Mouse (Mus musculus) heart, postnatal 25 days (tissue): ENCODE data around the gene Gtf2ird2. TPM values are rescaled to one million over a fixed set of nuclear protein-coding genes. Genes with fewer than 3 reads are reported as not detected.

Source experiments
- DNase-seq: peaks from one replicate; pipeline ENCODE4 v3.0.0; 2022; ENCODE audit warnings: low spot score
- intact Hi-C: fragments of 180-260 bp; cut with DNase I; formaldehyde crosslinking; loops from one replicate; pipeline ENCODE4 v1.15.1; 2025
- total RNA-seq, 2 experiments: library from RNA; stranded (reverse); gene quantifications; 2 replicates each; pipeline ENCODE4 v1.2.3; 2021

Gtf2ird2 gene
- total RNA-seq, 2 experiments from 2014 or later = 4.0 to 5.1 TPM

DNA sequence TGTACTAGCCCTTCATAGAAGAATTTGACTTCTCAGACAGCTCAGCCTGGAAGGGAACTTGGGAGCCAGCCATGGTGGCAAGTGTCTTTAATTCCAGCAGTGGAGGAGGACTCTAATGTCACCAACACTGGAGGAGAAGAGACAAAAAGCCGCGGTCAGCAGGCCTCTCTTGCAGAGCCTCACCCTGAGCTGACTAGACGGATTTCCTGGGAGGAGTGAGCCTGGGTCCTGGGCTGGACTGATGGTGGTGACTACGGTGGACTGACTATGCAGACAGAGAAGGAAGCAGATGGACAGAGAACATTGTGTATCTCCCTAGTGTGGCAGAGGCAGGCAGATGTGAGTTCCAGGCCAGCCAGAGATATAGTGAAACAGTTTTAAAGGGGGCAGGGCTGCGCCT is 47.6 kb downstream of the Gtf2ird2 start:
- intact Hi-C loops = no loop called here
- DNase-seq = peak; percentile 59

DNA sequence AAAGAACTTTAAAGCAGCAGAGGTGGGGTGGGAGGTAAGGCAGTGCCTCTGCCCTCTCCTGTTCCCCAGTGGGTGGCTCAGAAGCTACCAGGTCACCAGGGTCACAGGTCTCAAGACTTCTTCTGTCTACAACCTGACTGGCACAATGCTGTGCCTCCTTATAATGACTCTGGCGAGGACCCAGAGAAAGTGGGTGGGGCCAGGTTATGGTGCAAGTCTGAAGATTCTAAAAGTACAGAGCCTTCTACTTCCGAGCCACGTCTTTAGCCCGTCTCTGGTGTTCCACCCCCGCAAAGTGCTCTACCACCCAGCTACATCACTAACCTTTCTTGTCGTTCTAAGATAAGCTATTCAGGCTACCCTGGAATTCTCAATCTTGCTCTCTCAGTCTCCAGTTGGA is 48.3 kb downstream of the Gtf2ird2 start:
- DNase-seq = no peak
- intact Hi-C loops = no loop called here

DNA sequence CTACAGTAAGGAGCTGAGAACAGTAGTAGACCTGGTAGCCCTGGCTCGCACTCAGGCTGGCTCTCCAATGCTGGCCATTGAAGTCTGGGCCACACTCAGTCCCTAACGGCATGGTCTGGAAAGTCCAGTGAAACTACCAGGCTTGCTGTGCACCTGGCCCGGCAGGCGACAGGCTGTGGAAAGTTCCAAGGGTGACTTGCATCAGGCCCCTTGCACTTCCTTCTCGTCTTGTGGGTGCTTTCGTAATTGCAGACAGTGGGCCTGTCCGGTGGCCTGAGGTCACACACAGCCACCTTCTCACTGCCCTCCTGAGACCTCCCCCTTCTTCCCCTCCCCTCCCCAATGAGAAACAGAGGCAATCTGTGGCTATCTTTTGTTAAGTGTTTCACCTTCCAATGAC is 48.7 kb downstream of the Gtf2ird2 start:
- intact Hi-C loops = no loop called here

DNA sequence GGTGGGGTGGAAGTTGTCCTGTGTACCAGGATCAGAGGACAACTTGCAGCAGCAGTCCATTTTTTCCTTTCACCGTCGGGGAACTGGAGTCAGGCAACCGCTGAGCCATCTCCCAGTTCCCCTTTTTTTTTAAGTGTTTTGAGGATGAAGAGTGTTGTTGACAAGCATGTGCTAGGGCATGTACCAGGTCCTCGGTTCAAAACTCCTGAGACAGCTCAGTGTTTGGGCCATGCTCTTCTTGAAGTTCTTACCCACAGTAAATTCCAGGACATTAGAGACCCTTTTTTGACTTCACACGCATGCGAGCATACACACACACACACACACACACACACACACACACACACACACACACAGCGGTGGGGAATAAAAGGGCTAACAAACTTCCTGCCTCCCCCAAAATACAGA is 49.4 kb downstream of the Gtf2ird2 start:
- intact Hi-C loops = no loop called here
- no peak for DNase-seq

More for the DNA sequence above, 48.7 kb downstream of the Gtf2ird2 start:
- DNase-seq = peak; percentile 35

DNA sequence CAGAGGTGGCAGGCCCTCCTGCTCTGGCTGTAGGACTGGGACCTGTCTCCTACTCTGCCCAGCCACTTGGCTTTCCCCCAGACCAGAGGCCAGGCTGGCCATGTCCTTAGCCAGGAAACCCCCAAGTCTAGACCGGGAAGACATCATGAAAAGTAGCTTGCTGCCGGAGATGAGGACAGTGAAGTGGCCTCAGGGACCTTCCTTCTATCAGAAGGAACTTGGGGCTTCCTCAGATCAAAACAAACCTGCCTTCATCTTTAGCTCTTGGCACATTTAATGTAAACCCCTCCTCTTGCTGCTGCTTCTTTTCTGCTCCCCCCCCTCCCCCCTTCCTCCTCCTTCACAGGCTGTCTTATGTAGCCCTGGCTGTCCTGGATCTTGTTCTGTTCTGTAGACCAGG is 50.4 kb downstream of the Gtf2ird2 start:
- no peak for DNase-seq
- intact Hi-C loops = no loop called here

DNA sequence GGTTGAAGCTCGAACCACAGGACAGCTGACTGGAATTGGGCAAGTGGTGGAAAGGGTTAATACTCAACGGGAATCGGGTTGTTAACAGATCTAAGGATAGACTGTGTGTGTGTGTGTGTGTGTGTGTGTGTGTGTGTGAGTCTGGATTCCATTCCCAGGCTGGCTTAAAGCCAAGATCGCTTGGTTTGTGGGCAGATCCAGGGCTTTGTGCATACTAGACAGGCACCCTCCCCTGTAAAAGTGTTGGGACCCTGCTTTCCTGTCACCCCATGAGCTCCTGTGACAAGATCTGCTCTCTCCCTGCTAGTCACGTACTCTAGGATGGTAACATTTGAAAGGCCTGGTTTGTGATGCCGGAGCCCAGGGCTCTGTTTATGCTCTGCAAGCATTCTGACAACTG is 51.3 kb downstream of the Gtf2ird2 start:
- intact Hi-C loops = no loop called here
- no peak for DNase-seq

DNA sequence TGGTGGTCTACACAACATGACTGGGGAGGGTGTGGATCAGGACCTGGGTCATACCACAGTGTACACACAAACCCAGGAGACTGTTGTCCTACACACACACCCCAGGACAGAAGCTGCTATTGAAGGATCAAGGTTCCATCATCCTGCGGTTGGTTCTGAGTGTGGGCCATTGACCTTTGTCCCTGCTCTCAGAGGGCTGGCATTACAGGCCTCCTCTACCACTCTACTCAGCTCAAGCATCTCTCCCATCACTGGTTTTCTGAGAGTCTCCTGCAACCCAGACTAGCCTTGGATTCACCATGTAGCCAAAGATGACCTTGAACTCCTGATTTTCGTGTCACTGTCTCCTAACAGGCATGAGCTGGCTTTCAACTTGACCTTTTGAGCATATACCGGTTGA is 52.4 kb downstream of the Gtf2ird2 start:
- DNase-seq = no peak
- intact Hi-C loops = no loop called here

DNA sequence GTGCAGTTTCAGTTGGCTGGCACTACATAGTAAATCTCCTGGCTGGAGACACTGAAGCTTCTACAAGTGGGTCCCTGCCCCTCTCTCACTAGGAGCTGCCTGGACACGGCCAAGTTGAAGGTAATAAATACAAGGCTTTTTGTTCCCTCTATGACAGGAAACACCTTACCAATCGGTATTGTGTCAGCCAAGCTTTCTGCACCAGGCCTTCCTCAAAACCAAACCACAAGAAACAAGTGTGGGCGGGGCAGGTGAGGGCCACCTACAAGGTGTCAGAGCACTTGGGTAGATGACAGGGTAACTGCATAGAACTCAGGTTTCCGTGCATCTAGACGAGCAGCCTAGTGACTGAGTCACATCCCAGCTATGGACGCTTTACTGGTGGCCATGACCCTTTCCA is 53.0 kb downstream of the Gtf2ird2 start:
- intact Hi-C loops = no loop called here
- DNase-seq = no peak

DNA sequence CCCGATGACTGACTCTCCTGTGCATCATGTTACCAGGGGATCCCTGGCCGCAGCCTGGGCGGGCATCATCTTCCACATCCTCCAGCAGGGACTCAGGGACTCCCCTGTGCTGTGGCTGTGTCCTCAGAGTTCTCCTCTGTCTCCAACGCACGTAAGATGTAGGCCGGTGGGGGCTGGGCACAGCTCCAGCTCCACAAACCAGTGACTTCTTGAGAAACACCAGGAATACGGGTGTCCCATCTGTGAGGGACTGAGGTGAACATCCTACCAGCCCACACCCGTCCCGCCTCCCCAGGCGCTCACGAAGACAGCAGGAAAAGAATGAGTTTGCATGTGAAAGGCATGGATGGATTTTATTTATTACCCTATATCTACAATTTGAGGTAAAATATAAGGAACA is 53.7 kb downstream of the Gtf2ird2 start:
- intact Hi-C loops = no loop called here
- DNase-seq = no peak

DNA sequence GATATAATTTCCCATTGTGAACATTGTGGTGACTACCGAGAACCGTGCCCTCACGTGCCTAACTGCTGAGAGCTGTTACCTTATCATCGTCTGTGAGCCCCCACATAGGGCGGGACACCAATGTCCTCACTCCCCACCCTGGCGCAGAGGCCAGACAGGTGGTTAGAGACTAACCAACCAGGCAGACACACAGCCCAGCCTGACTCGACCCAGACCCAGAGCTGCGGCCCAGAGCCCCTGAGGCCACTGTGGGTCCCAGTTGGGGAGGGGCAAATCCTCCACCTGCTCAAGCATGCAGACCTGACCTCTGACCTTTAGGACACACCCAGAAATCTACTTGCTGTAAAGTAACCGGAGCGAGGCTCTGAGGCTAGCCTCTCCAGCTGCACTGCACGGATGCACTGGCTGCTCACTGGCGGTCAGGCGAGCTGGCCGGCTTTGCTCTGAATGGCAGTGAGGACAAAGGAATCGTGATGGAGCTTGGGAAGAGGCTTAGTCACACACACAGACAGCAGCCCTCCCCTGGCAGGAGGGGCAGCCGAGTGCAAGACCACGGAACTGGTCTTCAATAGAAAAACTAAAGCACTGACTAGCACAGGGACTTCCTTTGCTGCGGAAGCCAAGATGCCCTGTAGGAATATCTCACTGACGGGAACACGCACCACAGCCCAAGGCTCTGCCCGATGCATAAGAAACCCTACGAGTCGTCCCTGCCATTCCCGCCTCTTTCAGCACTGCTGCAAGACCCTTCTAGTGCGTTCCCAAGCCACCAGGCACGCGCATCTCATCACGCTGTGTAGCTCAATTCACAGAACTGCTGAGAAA is 54.3 kb downstream of the Gtf2ird2 start:
- intact Hi-C loops = no loop called here

DNA sequence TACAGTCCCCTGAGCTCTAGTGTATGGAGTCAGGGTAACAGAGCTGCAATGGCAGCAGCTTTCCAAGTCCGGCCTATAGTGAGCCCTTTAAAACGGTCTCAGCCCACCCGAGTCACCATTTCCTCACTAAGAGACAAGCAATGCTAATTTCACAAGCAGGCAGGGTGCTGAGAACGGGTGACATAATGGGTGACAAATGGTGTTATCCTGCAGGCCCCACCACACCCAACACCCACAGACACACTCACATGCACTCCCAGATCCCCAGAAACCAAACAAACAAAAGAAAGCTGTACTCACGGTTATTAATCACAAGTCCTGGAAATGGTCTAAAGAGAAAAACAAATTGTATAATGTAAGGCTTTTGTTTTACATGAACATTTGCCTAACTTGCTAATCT is 58.0 kb downstream of the Gtf2ird2 start:
- intact Hi-C loops = no loop called here
- no peak for DNase-seq

More for the DNA sequence above, 54.3 kb downstream of the Gtf2ird2 start:
- no peak for DNase-seq

DNA sequence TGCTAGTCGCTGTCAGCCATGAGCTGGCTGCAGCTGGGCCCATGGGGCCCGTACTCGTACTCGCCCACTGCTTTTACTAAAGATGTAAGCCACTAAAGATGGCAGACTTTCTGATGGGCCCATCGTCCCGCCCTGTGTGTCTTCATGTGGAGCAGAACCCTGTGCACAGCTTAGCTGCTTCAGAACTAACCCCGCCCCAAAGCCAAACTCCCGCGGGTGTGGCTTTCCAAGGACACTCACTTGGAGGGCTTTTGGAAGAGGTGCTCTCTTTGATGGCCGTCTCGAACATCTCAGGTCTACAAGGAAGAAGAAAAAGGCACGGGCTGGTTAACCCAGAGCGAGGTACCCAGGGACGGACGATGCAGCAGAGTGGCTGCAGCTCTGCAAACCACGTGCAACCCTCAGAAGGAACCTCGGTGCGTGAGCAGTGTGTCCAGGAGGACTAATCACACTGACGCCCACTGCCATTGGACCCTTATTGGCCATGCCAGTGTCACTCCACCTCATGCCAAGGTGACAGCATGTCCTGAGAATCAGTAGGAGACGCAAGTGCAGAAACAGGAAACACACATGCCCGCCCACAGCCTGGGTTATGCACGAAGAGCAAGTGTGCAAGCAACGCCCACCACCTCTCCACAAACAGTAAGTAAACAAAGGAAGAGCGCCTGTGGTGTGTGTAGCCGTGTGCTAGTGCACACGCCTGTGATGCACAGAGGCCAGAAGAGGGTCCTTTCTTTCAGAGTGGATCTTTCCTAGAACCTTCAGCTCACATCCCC is 60.0 kb downstream of the Gtf2ird2 start:
- intact Hi-C loops = no loop called here
- no peak for DNase-seq

DNA sequence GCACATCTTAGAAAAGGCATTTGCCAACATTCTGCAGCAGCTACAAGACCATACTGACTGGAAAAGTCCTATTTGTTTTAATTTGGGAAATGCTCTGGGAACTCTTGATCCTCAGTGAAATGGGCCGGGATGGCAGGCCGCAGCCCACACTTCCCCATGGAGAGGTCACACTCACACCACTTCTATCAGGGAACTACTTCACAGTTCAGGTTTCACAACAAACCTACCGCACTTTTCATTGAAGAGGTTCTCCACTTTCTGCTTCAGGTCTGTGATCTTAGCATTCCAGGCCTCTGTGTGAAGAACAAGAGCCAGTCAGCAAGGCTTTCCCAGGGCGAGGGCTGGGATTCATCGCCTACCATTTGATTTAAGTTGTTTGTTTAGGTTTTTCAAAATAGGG is 61.1 kb downstream of the Gtf2ird2 start:
- intact Hi-C loops = no loop called here
- no peak for DNase-seq

DNA sequence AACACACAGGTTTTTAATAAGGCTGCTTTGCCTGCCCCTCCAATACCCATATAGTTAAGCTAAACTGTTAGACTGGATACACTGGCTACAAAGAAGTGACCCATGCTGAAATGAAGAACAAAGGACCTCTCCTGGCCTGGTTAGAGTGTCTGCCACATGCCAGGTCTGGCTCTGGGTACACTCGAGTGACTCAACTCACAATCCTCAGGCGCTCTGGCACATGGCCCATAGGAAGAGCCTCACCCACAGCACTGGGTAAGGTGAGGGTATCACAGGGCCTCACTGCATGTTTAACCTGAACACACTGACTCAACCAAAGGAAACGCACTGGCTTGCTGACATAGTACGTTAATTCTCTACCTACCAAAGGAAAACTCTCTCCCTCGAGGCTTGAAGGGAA is 62.3 kb downstream of the Gtf2ird2 start:
- intact Hi-C loops = no loop called here
- no peak for DNase-seq

DNA sequence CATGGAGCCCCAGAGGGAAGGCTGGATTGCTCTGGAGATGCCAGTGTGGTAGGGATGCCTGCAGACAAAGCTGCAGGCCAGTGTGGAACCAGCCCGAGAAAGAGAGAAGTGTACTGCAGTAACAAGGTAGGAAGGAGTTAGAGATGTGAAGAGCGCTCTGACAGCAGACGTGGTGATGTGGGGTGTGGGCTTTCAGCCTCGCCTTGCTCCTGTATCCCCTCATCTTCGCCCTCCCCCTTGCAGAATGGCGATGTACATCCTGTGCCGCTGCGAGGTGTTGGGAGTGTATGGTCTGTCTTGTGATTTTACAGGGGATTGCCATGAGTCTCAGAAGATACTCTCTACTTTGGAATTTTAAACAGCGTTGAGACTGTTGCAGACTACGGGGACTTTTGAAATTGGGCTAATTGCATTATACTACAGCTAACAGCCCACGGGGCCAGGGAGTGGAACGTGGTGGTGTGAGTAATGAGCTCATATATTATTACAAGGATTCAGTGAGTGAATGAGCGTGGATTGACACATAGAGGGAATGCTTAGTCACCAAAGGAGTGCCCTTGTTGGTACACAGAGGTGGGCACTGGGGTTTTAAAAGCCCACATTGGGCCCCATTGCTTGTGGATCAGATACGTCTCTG is 64.9 kb downstream of the Gtf2ird2 start:
- intact Hi-C loops = no loop called here
- DNase-seq = no peak

DNA sequence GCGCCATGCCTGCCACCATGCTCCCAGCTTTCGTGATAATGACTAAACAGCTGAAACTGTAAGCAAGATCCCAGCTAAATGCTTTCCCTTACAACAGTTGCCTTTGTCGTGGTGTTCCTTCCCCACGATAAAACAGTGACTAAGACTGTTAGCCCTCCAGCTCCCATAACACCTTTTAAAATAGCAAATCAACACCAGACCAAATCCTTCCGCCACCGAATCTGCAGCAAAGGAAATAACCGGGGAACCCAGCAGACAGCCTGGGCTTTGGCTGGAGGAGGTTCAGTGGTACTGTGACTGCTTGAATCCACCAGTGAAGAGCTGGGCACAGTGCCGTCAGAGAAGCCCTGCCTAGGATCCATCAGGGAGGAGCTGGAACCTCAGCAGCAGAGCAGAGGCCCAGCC is 65.4 kb downstream of the Gtf2ird2 start:
- intact Hi-C loops = no loop called here
- DNase-seq = no peak

DNA sequence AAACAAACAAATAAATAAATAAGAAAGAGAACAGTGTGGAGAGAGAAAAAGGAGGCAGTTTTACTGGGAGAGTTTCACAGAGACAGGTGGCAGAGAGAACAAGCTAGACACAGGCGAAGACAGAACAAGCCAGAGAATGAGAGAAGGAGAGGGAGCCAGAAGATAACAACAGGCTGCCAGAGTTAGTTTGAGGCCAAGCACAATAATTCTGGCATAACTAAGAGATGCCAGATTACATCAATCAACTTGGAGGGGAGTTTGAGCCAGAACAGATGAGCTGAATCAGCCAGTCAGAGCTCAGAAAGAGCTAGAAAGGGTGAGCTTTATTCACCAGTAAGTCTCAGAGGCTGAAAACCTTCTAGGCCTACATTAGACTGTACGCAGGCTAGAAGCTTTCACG is 66.8 kb downstream of the Gtf2ird2 start:
- DNase-seq = no peak
- intact Hi-C loops = no loop called here

DNA sequence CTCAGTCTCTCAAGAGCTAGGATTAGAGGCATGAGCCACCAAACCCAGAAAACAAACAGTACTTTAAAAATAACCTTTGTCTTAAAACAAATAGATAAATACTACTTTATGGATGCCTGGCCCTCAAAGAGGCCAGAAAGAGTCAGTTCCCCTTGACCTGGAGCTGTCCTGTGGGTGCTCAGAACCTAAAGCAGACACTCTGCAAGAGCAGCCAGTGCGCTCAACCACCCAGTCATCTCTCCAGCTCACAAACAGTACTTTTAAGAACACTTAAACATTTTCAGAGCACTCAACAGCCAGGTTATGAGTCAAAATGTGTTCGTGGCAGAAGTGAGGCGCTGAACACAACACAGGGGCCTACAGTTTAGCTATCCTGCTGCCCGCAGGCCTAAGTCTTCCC is 67.3 kb downstream of the Gtf2ird2 start:
- intact Hi-C loops = no loop called here
- no peak for DNase-seq

DNA sequence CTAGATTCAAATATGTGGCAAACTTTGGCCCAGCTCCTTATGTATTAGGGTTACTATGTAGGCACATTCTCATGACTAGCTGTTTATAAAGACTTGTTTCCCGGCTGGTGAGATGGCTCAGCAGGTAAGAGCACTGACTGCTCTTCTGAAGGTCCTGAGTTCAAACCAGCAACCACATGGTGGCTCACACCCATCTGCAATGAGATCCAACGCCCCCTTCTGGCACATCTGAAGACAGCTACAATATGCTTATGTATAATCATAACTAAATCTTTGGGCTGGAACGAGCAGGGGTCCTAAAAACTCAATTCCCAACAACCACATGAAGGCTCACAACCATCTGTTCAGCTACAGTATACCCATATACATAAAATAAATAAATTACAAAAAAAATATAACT is 70.0 kb downstream of the Gtf2ird2 start:
- intact Hi-C loops = no loop called here

DNA sequence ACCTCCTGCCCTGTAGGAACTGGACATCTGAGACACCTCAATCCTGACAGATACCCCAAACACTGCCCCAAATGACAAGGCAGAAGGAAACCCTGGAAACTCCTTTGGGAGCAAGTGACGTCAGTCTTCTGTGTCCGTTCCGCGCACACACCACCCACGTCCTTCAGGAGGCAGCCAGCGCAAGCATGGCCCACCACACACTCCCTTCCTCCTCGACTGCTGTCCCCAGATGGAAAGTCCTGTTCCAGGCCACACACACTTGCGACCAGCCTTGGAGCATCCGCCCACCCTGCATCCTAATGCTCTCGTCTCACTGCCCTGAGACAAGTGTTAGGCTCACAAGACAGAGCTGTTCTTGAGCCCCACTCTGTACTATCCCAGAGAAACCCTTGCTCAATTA is 71.5 kb downstream of the Gtf2ird2 start:
- intact Hi-C loops = no loop called here
- DNase-seq = no peak

More for the DNA sequence above, 70.0 kb downstream of the Gtf2ird2 start:
- no peak for DNase-seq
